Mouse (Mus musculus): ENCODE measurements around the gene Tcaf3. TPM values are rescaled to one million over a fixed set of nuclear protein-coding genes. Genes with fewer than 3 reads are reported as not detected.

Tcaf3 gene
- polyA plus RNA-seq, 1 experiment from 2014 or later, result not detected

Other genes starting within 250 kb of the Tcaf3 start
- 86.0 and 103 TPM in 2 replicates for gene Zyx, start 248.1 kb downstream of the Tcaf3 start, polyA plus RNA-seq (2016; fragmentation: Nextera tagmentation; extraction: Ambion mirVana)
- 1.8 and 3.1 TPM in 2 replicates for gene Epha1, start 224.4 kb downstream of the Tcaf3 start, polyA plus RNA-seq (2016; fragmentation: Nextera tagmentation; extraction: Ambion mirVana)
- not detected in 2 replicates for gene Tas2r143, start 197.5 kb downstream of the Tcaf3 start, polyA plus RNA-seq (2016; fragmentation: Nextera tagmentation; extraction: Ambion mirVana)
- not detected in 2 replicates for gene Tas2r135, start 192.3 kb downstream of the Tcaf3 start, polyA plus RNA-seq (2016; fragmentation: Nextera tagmentation; extraction: Ambion mirVana)
- gene Tas2r126, start 163.2 kb downstream of the Tcaf3 start, polyA plus RNA-seq (2016; fragmentation: Nextera tagmentation; extraction: Ambion mirVana), result not detected in 2 replicates
- gene Olfr458, start 132.5 kb downstream of the Tcaf3 start, polyA plus RNA-seq (2016; fragmentation: Nextera tagmentation; extraction: Ambion mirVana), result not detected in 2 replicates
- gene Olfr457, start 121.4 kb downstream of the Tcaf3 start, polyA plus RNA-seq (2016; fragmentation: Nextera tagmentation; extraction: Ambion mirVana), result not detected in 2 replicates
- gene Olfr456, start 110.5 kb downstream of the Tcaf3 start, polyA plus RNA-seq (2016; fragmentation: Nextera tagmentation; extraction: Ambion mirVana), result not detected in 2 replicates
- not detected in 2 replicates for gene Olfr455, start 50.1 kb downstream of the Tcaf3 start, polyA plus RNA-seq (2016; fragmentation: Nextera tagmentation; extraction: Ambion mirVana)
- gene Tcaf2, start 47.6 kb upstream of the Tcaf3 start, polyA plus RNA-seq (2016; fragmentation: Nextera tagmentation; extraction: Ambion mirVana), result 4.6 and 4.9 TPM in 2 replicates
- gene Tcaf1, start 112.4 kb upstream of the Tcaf3 start, polyA plus RNA-seq (2016; fragmentation: Nextera tagmentation; extraction: Ambion mirVana), result 110 and 130 TPM in 2 replicates
- gene Olfr453, start 141.7 kb upstream of the Tcaf3 start, polyA plus RNA-seq (2016; fragmentation: Nextera tagmentation; extraction: Ambion mirVana), result not detected in 2 replicates
- gene Olfr38, start 158.7 kb upstream of the Tcaf3 start, polyA plus RNA-seq (2016; fragmentation: Nextera tagmentation; extraction: Ambion mirVana), result not detected in 2 replicates
- gene Olfr452, start 187.4 kb upstream of the Tcaf3 start, polyA plus RNA-seq (2016; fragmentation: Nextera tagmentation; extraction: Ambion mirVana), result not detected in 2 replicates
- gene Olfr450, start 214.2 kb upstream of the Tcaf3 start, polyA plus RNA-seq (2016; fragmentation: Nextera tagmentation; extraction: Ambion mirVana), result not detected in 2 replicates
- not detected in 2 replicates for gene Olfr449, start 236.7 kb upstream of the Tcaf3 start, polyA plus RNA-seq (2016; fragmentation: Nextera tagmentation; extraction: Ambion mirVana)